Mouse (Mus musculus) mature B cell (primary cell): ENCODE data around the gene Morn5.

Experiments
- in situ Hi-C: fragments of 300-500 bp; cut with MboI; formaldehyde crosslinking; loops from 2 replicates; pipeline ENCODE4 v1.14.3; 2019

The Morn5 gene

DNA sequence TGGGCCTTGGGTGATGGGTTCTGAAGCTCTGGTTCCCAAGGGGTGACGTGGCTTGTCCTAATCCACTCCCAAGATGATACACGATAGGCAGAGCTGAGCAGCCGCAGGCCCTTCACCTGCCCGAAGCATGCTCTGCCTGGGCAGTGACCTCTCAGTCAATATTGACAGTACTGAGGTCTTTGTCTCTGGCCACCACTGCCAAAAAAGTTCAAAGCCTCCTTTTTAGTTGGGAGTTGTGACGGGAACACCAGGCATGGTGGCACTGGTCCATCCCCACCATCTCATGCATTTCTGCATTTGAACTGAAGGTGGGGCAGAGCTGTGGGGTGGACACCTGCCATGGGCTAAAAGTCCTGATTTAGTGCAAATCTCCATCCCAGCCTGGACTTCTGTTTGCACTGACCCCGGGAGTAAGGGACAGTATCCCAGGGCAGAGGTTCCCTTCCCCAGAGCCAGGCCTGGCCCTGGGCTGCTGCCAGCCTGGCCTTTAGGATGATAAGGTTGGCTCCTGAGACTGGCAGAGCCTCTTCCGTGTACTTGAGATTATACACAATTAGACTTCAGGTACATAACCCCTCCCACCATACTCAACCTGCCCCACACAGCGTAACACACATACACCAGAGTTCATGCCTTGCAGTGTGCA is 22.5 kb downstream of the Morn5 start:
- in situ Hi-C loops: no loop called here

DNA sequence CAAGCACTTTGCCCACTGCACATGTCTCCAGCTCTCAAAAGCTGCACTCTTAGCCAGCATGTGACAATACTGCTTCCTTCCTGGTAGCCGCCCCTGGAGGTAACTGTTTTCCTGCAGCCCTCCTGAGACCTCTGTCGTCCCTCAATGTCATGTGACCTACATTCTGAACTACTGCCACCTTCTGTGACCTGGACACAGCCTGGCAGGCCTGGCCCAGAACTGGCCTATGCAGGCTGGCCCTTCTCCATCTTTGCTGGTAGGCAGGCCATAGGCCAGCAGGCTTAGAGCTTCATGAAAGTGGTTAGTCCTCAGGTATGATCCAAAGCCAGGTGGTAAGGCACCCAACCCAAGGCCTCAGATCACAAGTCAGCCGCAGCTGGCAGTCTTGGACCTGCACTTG is 24.5 kb downstream of the Morn5 start:
- in situ Hi-C loops: no loop called here

DNA sequence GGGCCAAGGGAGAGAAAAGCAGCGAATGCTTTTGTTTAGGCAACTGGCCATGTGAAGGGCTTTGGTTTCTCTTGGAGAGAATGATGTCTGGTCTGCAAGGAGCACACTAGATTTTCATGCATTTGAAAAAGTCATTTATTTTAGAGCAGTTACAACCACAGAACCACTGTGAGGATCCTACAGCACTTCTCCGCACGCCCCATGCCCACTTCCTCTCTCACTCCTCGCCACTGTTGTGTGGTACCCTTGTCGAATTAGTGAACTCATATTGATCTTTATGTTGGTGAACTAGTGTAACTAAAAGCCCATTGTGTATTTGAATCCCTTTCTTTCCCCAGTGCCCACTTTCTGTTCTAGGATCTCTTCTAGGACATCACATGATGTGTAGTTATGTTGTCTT is 26.0 kb downstream of the Morn5 start:
- in situ Hi-C loops: no loop called here

DNA sequence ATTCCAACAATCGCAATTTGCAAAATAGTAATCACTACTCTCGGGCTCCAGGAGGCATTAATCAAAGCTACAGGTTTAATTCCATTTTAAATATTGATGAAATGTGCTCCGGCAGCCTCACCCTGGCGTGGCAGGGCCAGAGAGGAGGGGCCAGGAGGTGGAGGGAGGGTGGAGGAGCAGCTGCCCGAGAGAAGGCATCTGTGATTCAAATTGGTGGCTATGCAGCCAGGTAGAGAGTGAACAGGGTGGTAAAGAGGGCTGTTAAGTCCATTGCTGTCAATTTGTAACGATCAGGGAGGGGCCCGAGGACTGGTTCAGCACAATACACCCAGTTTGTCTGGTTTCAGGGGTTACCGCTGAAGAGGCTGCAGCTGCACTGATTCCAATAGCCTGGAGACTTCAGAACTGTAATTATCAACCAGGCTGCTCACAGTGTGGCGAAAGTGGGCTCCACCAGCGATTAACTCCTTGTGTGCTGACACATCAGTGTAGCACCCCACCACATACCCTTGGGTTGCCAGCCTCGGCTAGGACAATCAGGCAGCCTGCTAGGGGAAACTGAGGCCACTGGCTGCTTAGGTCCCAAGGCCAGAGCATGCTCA is 28.0 kb downstream of the Morn5 start:
- in situ Hi-C loops: no loop called here

DNA sequence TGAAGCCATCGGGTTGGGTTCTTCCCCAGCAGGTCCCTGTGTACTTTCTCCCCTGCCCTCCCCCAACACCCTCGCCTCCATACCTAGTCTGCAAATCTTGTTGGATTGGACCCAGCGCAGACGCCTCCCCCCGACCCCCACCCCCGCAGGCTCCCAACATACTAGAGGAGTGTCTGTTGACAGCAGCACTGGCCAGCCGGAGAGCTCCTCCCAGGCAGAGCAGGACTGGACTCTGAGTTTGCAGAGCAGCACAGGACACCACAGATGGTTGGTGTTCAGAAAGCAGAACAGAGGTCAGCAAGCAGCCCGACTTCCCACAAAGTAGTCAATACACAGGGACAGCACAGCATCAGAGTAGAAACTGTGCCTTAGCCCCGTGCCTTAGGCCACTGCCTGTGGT is 32.2 kb downstream of the Morn5 start:
- in situ Hi-C loops: no loop called here

DNA sequence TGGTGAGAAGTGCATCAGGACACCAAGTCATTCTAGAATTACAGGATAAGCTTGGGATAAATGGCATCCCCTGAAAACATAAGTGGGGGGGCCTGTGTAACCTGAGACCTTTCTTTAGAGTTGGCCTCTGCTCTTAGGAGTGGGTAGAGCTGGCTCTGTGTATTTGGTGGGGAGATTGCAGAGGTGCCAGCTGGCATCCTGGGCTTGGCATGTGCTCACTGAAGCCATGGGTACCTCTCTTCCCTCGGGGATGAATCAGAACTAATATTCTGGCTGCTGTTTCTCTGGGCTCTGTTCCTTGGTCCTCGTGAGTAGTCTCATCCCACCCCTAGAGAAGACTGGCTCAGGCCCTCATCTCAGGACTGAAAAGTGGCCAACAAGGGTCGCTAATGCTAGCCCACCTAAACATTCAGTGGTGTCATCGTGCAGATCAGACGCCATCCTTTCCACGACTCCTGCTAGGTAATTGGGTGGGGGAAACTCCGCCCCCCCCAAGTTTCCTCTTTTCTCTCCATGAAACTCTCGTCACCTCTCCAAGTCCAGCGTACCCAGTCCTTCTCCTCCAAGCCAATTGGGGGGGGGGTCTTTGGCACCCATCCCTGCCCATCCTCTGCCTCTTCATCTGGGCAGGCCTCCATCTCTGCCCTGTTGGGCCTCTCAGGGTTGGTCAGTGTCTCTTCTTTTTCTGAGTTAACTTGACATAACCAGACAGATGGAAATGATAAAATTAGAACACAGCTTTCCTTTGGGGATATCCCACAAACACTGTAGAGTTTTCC is 33.7 kb downstream of the Morn5 start:
- in situ Hi-C loops: no loop called here

DNA sequence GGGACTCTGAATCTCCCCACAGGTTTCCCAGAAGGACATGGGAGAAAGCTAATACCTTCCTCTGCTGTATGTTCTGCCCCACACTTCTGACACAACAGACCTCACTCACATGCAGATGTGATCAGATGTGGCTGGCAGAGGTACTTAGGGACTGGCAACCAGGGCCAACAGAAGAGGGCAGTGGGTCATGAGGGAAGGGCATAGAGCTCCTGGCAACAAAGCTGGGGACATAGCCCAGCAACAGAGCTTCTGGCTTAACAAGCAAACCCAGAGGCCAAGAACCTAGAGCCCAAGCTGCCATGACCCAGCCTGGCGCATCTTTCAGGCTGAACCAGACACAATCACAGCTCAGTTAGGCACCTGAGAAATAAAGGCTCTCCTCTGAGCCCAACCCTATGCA is 35.8 kb downstream of the Morn5 start:
- in situ Hi-C loops: no loop called here

DNA sequence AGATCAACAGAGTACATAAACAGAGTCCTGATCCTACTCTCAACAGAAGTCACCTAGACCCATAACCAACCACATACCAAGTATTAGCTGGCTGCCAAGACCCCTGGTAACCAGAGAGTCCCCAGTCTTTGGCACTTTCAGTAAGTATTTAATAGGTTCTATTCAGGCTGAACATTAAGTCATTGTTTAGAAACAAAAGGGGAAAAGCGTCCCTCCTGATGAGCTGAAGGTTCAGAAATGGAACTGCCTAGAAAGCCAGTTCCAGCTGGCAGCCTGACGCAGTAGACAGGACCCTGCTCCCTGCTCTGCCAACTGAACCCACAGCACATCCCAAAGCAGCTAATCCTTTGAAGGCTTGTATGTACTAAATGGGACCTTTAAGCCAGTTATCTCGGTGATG is 39.9 kb downstream of the Morn5 start:
- in situ Hi-C loops: no loop called here

DNA sequence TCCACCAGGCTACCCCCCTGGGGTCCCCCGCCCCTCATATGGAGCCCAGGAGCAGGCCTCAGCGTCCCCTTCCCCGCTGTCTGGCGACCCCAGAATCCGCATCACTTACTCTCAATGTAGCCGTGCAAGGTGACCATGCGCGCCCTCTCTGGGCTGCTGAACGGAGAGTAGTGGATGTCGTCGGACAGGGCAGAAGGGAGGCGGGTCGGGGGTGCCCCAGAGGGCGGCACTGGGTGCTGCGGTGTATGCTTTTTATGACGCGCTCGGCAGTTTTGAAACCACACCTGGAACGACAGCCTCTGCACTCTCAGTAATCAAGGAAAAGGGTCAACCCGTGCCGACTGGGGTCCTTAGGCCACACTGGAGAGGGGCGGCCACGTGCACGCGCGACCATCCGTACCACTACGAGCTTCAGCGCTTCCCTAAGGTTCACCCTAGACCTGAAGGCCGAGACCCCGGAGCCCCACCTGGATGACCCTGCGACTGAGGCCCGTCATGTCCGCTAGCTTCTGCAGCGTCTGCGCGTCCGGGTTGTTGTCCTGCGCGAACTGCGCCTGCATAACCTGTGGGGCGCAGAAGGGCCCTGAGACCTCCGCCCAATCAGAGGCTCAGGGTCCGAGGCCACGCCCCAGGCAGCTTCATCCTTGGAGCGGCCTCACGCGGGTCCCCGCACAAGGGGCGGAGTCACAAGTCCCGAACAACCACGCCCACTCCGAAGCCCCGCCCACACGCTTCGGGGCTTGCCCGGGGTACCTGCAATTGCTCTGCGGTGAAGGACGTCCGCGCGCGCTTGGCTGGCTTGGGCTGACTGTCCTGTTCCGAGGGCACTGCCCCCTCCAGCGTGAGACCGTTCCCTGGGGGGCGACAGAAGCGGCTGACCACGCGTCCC is 41.8 kb downstream of the Morn5 start:
- in situ Hi-C loops: no loop called here

DNA sequence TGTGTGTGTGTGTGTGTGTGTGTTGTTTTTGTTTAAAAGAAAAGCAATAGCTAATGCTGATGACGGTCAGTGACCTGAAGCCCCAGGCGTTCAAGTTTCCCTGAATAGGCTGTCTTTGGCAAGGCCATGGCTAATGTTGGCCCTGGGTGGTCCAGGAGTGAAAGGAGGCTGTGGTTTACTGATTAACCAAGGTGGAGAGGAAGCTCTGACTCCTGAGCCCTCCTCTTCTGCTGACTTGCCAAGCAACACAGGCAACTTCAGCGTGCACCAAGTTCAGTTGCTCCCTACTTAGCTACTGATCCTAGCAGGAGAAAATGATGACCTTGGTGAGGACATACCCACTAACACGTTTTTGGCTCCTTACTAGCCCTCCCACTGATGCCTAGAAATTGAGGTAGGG is 43.5 kb downstream of the Morn5 start:
- in situ Hi-C loops: no loop called here

DNA sequence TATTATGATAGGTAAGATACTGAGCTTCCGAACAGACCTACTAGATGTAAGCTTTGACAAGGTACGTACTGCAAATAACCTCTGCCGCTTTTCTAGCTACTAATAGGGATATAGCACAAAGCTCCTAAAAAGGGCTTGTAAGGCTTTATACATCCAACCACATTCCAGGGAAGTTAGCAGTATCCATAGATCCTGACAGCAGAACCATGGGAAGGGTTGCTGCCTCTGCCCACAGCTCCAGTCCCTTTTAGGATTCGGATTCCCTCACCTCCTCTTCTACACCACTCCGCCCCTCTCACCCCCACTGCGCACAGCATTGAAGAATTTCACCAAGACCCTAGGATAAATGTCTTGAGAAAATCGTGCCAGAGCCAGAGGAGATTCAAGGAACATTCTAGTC is 44.0 kb downstream of the Morn5 start:
- in situ Hi-C loops: no loop called here

DNA sequence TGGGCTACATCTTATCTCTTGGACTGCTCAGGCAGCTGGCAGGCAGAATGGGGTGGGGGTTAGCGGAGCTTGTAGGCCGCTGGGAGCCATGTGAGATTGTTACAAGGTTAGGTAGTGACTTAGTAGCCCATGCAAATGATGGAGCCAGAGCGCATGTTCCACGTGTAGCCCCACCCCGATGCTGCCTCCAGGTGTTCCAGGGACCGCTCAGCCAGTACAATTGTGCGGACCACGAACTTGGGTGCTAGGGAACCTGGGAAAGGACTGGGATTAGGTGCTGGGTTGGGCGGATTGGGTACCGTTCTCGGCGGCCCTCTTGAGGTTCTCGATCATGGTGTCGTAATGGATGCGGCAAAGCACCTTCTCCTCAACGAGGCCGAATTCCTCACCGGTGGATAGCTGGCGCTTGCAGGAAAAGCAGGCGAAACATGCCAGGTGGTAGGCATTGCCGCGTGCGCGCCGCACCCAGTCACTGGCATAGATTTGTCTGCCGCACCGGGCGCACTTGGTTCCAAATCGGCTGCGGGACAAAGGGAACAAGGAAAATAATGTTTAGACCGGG is 44.7 kb downstream of the Morn5 start:
- in situ Hi-C loops: no loop called here

DNA sequence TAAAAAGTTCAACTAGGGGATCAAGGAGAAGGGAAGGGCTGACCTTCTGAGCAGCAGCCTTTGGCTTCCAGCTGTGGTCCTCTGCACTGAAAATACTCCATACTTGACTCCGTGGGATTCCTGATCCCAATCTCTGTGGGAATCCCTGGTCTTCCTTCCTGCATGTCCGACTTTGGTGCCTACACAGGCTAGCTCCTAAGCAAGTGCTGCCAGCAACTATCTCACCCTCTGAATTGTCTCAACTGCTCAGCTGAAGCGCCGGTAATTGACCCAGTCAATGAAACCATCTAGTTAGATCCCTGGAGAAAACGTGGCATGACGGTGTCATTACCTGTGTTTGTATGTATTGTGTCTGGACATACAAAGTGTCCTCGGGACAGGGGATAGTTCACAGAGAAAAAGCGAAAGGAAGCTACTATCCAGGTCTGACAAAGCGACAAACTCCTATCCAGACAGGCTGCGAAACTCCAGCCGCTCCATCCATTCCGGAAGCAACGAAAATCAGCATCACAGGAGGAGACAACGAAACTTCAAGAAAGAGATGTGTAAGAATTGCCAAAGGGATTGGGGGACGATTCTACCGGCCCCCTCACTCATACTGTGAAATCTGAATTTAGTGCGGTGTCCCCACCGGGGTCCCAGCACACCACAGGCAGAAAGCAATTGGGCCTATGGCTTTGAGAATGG is 48.0 kb downstream of the Morn5 start:
- in situ Hi-C loops: no loop called here

DNA sequence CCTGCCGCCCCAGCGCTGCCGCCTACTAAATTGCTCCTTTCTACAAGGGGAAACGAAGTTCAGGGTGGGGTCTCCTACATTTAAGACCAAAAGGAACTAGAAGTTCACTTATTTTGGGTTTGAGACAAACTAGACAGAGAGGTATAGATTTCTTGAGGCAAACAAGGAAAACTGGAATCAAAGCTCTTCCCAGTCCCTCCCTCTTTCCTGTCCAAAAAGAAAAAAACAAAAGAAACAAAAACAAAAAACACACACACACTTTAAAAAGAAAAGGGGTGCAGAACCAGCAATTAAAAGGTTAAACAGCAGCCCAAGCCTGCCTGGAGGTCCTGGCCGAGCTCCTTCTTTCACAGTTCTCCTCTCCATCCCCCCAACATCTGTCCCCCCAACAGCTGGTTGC is 48.8 kb downstream of the Morn5 start:
- in situ Hi-C loops: no loop called here

DNA sequence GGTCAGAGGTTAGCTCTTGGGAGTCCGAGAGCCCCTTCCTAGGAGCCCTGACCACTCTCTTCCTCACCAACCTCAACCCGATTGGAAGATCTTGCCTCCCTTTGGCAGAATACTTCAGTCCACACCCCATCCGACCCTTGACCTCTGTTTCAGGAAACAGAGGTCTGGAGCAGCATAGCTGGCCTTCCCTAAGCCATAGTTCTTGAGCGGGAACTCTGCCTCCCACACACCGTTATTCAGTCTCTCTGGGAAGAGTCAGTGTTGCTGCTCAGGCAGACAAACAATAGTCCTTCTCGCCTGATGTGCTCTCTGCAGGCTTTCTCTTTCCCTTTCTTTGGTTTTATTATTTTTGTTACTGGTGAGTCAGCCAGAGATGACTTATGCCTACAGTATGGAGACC is 50.5 kb downstream of the Morn5 start:
- in situ Hi-C loops: no loop called here

DNA sequence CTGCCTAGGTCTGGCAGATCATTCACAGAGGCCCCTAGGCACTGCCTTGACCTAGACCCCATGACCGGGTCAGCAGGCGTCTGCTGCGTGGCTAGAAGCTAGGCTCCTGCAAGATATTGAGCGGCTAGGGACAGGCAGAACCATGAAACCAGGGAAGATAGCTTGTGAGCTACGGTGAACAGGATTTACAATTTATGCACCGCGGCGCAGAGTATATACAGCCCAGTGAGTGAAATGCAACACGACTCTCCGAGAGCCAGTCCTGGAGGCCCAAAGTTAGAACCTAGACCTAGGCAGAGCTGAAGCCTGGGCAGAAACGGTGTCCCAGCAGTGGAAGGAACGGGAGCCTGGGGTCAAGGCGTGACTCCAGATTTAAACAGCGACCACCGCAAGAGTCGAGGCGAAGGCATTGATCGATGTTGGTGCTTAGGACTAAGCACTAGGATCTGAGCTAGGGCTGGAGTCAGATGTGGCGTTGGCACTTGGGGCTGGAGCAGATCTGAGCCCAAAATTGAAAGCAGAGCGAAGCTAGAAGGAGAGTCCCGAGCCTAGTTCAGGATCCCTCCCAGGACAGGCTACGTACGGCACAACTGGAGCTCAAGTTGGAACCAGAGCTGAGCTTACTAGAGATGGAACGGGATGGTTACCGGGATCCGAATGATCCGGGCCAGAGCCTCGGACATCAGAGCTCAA is 52.8 kb downstream of the Morn5 start:
- in situ Hi-C loops: no loop called here

DNA sequence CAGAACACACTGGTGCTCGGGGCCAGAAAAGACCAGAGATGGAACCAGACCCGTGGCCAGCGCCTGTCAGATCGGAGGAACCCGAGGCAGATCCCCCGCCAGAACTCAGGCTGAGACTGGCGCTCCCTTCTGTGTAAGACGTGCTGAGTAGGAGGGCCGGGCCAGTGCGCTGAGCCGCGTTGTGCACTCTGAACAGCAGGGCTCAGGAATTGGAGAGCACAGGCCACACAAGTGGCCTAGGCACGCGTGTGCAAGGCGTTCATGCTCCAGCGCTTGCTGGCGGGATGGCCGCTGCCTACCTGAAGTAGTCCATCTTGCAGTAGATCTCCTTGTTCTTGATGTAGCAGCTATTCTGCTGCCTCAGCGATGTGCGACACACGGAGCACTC is 53.3 kb downstream of the Morn5 start:
- in situ Hi-C loops: no loop called here

DNA sequence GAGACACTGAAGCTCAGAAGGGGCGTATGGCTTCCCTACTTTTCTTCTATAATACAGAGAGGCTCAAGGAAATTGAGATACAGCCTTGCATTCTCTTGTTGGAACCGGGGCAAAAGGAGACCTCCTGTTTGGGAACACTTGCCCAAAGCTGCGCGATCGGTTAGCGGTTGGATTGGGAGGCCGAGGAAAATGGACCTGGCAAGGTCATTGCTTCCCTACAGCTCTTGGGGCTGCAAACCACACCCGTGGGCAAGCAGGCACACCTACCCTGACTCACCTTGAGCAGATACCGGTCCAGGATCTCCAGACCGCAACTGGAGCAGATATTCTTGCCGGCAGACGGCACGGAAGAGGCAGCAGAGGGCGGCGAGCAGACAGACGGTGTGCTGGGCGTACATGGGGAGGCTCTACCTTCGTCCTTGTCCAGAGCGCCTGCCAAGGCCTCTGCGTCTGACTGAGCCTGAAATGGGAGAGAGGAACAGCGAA is 53.9 kb downstream of the Morn5 start:
- in situ Hi-C loops: no loop called here

DNA sequence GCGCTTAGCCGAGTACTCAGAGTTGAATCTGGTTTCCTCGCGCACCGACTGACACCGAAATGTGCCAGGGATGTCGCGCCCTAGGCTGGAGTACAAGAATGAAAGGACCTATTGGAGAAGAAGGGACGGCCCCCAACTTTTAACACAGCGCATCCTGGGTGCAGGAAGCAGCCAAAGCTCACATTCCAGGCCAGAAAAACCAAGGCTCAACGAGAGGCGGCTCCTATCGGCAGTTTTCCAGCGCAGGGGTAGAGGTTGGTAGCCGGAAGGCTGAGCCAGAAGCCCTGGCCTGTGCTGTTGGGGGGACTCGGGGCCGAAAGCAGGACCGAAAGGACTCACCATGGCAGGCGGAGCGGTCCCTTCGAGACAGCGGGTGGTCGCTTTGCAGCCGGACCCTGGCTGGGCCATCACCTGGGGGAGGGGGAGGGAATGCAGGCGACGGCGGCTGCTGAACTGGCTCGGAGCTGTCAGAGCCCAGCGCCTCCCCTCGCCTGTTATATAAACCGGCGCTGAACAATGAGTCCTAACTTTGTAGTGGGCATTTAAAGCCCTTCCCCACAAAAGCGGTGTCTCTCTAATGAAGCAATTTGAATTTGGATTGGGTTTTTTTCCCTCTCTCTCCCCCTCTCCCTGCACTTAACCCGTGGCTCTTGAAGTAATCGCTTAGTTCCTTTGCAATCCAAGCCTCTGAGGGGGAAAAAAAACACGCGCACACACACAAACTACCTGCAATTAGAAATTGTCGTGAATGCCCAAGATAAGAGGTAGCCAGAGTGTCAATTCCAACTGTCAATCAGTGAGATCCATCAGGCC is 54.5 kb downstream of the Morn5 start:
- in situ Hi-C loops: no loop called here

DNA sequence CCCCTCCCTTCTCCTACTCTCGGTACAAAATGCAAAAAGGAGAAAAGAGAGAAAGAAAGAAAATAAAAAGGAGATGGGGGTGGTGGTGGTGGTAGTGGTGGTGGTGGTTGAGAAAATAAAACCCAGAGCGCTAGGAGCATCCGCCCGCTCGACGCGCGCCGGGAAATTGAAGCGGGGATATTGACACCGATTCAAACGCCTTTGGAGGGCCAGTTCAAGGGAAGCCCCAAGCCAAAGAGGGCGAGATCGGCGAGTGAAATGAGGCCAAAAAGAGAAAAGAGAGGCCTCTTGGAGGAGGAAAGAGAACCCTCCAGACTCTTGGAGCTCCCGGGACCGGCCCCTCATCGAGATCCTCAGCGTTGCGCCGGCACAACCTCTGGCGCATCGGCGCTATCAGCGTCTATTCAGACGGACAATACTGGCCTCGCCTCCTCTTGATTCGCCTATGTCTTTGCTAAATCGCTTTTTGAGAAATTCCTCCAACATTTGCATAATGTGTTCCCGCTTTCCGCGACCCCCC is 55.2 kb downstream of the Morn5 start:
- in situ Hi-C loops: no loop called here
